In genomic region chr1:95113493-95113892, GRCm38 (mm10) we compare ENCODE assay signal across 21 mouse cellular contexts.
DNase-seq lines count a peak whose midpoint lies in the region; ATAC-seq and TF ChIP-seq lines count a peak whose summit lies in the region.
"Had no signal": no experiment of that assay in that cellular context is flagged by ENCODE, and none has a peak within 500 bp of the region (broad histone marks: within the 10 kb centered on the region; RNA-seq: fewer than 3 reads in every experiment).

No protein-coding gene starts in this region.

- no peaks in the 10 kb centered on the region for H3K79me2 ChIP-seq in heart, adult 2 months (replicated peaks; ENCODE audit: control insufficient read depth, insufficient read depth, low read length)
- no peaks in the 10 kb centered on the region for H3K79me2 ChIP-seq in MEL (ENCODE audit: control insufficient read depth, insufficient read depth, low read length, poor library complexity)

- H3K36me3 ChIP-seq in heart, adult 2 months (ENCODE audit: control insufficient read depth, insufficient read depth, low read length), result no peaks in the 10 kb centered on the region
- no peaks in the 10 kb centered on the region for H3K36me3 ChIP-seq in MEL (ENCODE audit: control insufficient read depth in 1 of 2, insufficient read depth in 2 of 2, low read length in 2 of 2)
- H3K36me3 ChIP-seq in hindbrain, embryonic 16.5 days (ENCODE audit: control insufficient read depth, insufficient read depth, low read length), result no peaks in the 10 kb centered on the region
- H3K36me3 ChIP-seq: embryonic facial prominence, embryonic 12.5 days; forebrain, embryonic 15.5 days; G1E; heart, embryonic 15.5 days; hindbrain, embryonic 13.5 days had no signal

- intact Hi-C loops in heart, adult 2 months (cut with DNase I), result no loop called here

- H3K4me3 ChIP-seq in heart, adult 2 months, result no peak overlapping the region
- H3K4me3 ChIP-seq in MEL (ENCODE audit: control insufficient read depth in 1 of 2, insufficient read depth in 1 of 2, low read depth in 2 of 2, low read length in 2 of 2), result no peak overlapping the region
- H3K4me3 ChIP-seq in hindbrain, embryonic 16.5 days (ENCODE audit: low read length), result no peak overlapping the region
- H3K4me3 ChIP-seq: embryonic facial prominence, embryonic 12.5 days; forebrain, embryonic 15.5 days; heart, embryonic 15.5 days; hindbrain, embryonic 13.5 days had no signal

- H3K27me3 ChIP-seq in heart, adult 2 months (ENCODE audit: control insufficient read depth, insufficient read depth, low read length), result no peaks in the 10 kb centered on the region
- H3K27me3 ChIP-seq in MEL (ENCODE audit: control insufficient read depth in 1 of 2, insufficient read depth in 2 of 2, low read length in 2 of 2), result no peaks in the 10 kb centered on the region
- no peaks in the 10 kb centered on the region for H3K27me3 ChIP-seq in hindbrain, embryonic 16.5 days (replicated peaks; ENCODE audit: control insufficient read depth, insufficient read depth, low read length)
- H3K27me3 ChIP-seq: embryonic facial prominence, embryonic 12.5 days; forebrain, embryonic 15.5 days; heart, embryonic 15.5 days; hindbrain, embryonic 13.5 days had no signal

- no peak overlapping the region for H3K9ac ChIP-seq in heart, adult 2 months (ENCODE audit: low read depth, low read length)
- no peak overlapping the region for H3K9ac ChIP-seq in MEL (ENCODE audit: control insufficient read depth, low read depth, low read length, poor library complexity, severe bottlenecking)
- no peak overlapping the region for H3K9ac ChIP-seq in hindbrain, embryonic 16.5 days (ENCODE audit: low read depth, low read length)
- H3K9ac ChIP-seq: embryonic facial prominence, embryonic 12.5 days; forebrain, embryonic 15.5 days; heart, embryonic 15.5 days; hindbrain, embryonic 13.5 days had no signal

- no peak for DNase-seq in heart, adult 2 months
- DNase-seq in heart, adult 8-10 months (ENCODE audit: low spot score), result no peak
- peak; percentile 15 for DNase-seq in thymus, postnatal 0 days (ENCODE audit: low spot score)
- no peak for DNase-seq in thymus, postnatal 25 days
- DNase-seq in MEL (ENCODE audit: low read depth, low spot score), result peak; percentile 25
- no peak for DNase-seq in embryo, embryonic 10.5 days (ENCODE audit: low spot score)
- DNase-seq: adrenal gland, postnatal 10 days; B cell, adult 2 months; cerebellum, adult 11 months; cerebellum, adult 8-10 months; cerebellum, postnatal 14 days; gastrocnemius, postnatal 14 days; heart, postnatal 14 days; kidney, adult 11 months had no signal

- ATAC-seq in hindbrain, embryonic 16.5 days, result no peak
- ATAC-seq: forebrain, embryonic 15.5 days had no signal

- TF ChIP-seq RAD21 in MEL (IDR thresholded peaks at IDR 0.05; ENCODE audit: low read depth, low read length), result peak; percentile 70

- H3K9me3 ChIP-seq in MEL (replicated peaks; ENCODE audit: insufficient read depth, low read length), result no peaks in the 10 kb centered on the region
- no peaks in the 10 kb centered on the region for H3K9me3 ChIP-seq in hindbrain, embryonic 16.5 days (ENCODE audit: control insufficient read depth, low read length)
- H3K9me3 ChIP-seq: embryonic facial prominence, embryonic 12.5 days; forebrain, embryonic 15.5 days; G1E; heart, embryonic 15.5 days; hindbrain, embryonic 13.5 days had no signal

- H3K4me1 ChIP-seq in heart, adult 2 months (ENCODE audit: control insufficient read depth, insufficient read depth, low read length), result no peaks in the 10 kb centered on the region
- no peaks in the 10 kb centered on the region for H3K4me1 ChIP-seq in MEL (ENCODE audit: control insufficient read depth in 1 of 2, insufficient read depth in 2 of 2, low read length in 2 of 2)
- no peaks in the 10 kb centered on the region for H3K4me1 ChIP-seq in hindbrain, embryonic 16.5 days (ENCODE audit: control insufficient read depth, insufficient read depth, low read depth, low read length)
- H3K4me1 ChIP-seq: embryonic facial prominence, embryonic 12.5 days; forebrain, embryonic 15.5 days; heart, embryonic 15.5 days; hindbrain, embryonic 13.5 days had no signal

- WGBS in heart, adult 2 months, result 85% methylated on average over 2 of the region's 2 CpGs
- WGBS in hindbrain, embryonic 16.5 days, result 91% methylated on average over 2 of the region's 2 CpGs

- no peak overlapping the region for H3K4me2 ChIP-seq in hindbrain, embryonic 16.5 days (ENCODE audit: low read length)
- H3K4me2 ChIP-seq: embryonic facial prominence, embryonic 12.5 days; forebrain, embryonic 15.5 days; heart, embryonic 11.5 days; heart, embryonic 15.5 days; hindbrain, embryonic 13.5 days had no signal

- no peak for TF ChIP-seq EP300 in heart, adult 2 months (IDR thresholded peaks at IDR 0.05; ENCODE audit: insufficient read depth, low read depth, low read length)
- no peak for TF ChIP-seq EP300 in MEL (IDR thresholded peaks at IDR 0.05; ENCODE audit: low read depth in 1 of 2, low read length in 2 of 2)

- TF ChIP-seq CTCF in heart, adult 2 months (IDR thresholded peaks at IDR 0.05), result 0 out of 2 replicates have a peak, but pooled peaks have one; percentile 8
- peak in 2 of 3 experiments; percentile 15 to 62; a peak in 2 of 6 replicates for TF ChIP-seq CTCF in MEL (IDR thresholded peaks at IDR 0.05 in 2 of 3, conservative IDR thresholded peaks at IDR 0.05 in 1 of 3; ENCODE audit: control insufficient read depth in 1 of 3, insufficient read depth in 1 of 3, low read depth in 2 of 3, low read length in 3 of 3, poor library complexity in 1 of 3, severe bottlenecking in 1 of 3)

- H3K27ac ChIP-seq in heart, adult 2 months, result no peak overlapping the region
- no peak overlapping the region for H3K27ac ChIP-seq in MEL (ENCODE audit: control insufficient read depth, low read depth, low read length)
- H3K27ac ChIP-seq in hindbrain, embryonic 16.5 days (ENCODE audit: low read depth, low read length), result no peak overlapping the region
- H3K27ac ChIP-seq: embryonic facial prominence, embryonic 12.5 days; forebrain, embryonic 15.5 days; heart, embryonic 15.5 days; hindbrain, embryonic 13.5 days had no signal

- no peak for TF ChIP-seq POLR2A in heart, adult 2 months (IDR thresholded peaks at IDR 0.05; ENCODE audit: insufficient read depth, low read depth, low read length)
- TF ChIP-seq POLR2A in MEL (IDR thresholded peaks at IDR 0.05; ENCODE audit: control insufficient read depth in 1 of 2, insufficient read depth in 1 of 2, low read depth in 1 of 2, low read length in 2 of 2, poor library complexity in 1 of 2), result no peak

TF ChIP-seq in MEL, 35 proteins besides CTCF, POLR2A, EP300 and RAD21:
- TF ChIP-seq MYC (IDR thresholded peaks at IDR 0.05; ENCODE audit: low read depth, low read length) (peak; percentile 55; the same call in 1 of the 2 replicates), BHLHE40 (IDR thresholded peaks at IDR 0.05; ENCODE audit: borderline replicate concordance, low read depth, low read length) (no peak), SIN3A (IDR thresholded peaks at IDR 0.05; ENCODE audit: low read length) (no peak), ZC3H11A (IDR thresholded peaks at IDR 0.05; ENCODE audit: low read depth, low read length) (peak; percentile 52), SMC3 (IDR thresholded peaks at IDR 0.05; ENCODE audit: low read depth, low read length) (peak; percentile 69)

Comparison
In these comparisons a context has a peak if more than half of its experiments do, and no peak if none do; other contexts are left out.
1. DNase-seq: peak in thymus, postnatal 0 days (single experiment) and MEL (single experiment); none in heart, adult 2 months (0 of 2), heart, adult 8-10 months (single experiment), thymus, postnatal 25 days (single experiment) and embryo, embryonic 10.5 days (single experiment).